Mouse (Mus musculus): ENCODE results near the gene Cyp27b1. TPM values are rescaled to one million over a fixed set of nuclear protein-coding genes. Genes with fewer than 3 reads are reported as not detected.

Gene Cyp27b1
- total RNA-seq, 2 experiments from 2014 or later = 1.0 to 1.1 TPM

- Histone ChIP-seq H3K27ac (peak overlapping the region; percentile 80), H3K4me3 (peak overlapping the region; percentile 35)
- peak in 1 of 2 experiments; percentile 25 for DNase-seq (ENCODE audit: low spot score in 2 of 2)
- peak; percentile 47 for TF ChIP-seq CTCF (conservative IDR thresholded peaks at IDR 0.05)
Measured at GRCm38 (mm10) chr10:127091507-127092396, 43.7 kb downstream of the Cyp27b1 start.

GRCm38 (mm10) chr10:127092742-127093141 is 44.7 kb downstream of the Cyp27b1 start:
- DNase-seq (ENCODE audit: low spot score in 2 of 2) = no peak
- no peak for TF ChIP-seq CTCF (conservative IDR thresholded peaks at IDR 0.05)
- no peak overlapping the region for H3K4me3 ChIP-seq
- H3K27ac ChIP-seq = 0 out of 2 replicates have a peak overlapping the region, but pooled peaks have one; percentile 76

- Histone ChIP-seq H3K4me3 (no peak overlapping the region), H3K27ac (peak overlapping the region; percentile 76)
- no peak for TF ChIP-seq CTCF (conservative IDR thresholded peaks at IDR 0.05)
- DNase-seq (ENCODE audit: low spot score in 2 of 2) = no peak
Measured at GRCm38 (mm10) chr10:127094382-127094802, 46.3 kb downstream of the Cyp27b1 start.

- Histone ChIP-seq H3K4me3 (no peak overlapping the region), H3K27ac (no peak overlapping the region)
- DNase-seq (ENCODE audit: low spot score in 2 of 2) = no peak
- TF ChIP-seq CTCF (conservative IDR thresholded peaks at IDR 0.05) = peak; percentile 44
Measured at GRCm38 (mm10) chr10:127098514-127098913, 50.5 kb downstream of the Cyp27b1 start.

GRCm38 (mm10) chr10:127099191-127099590 is 51.1 kb downstream of the Cyp27b1 start:
- DNase-seq (ENCODE audit: low spot score in 2 of 2) = no peak
- no peak for TF ChIP-seq CTCF (conservative IDR thresholded peaks at IDR 0.05)
- Histone ChIP-seq H3K4me3 (no peak overlapping the region), H3K27ac (no peak overlapping the region)

- no peak for DNase-seq (ENCODE audit: low spot score in 2 of 2)
- H3K4me3 ChIP-seq = no peak overlapping the region
- no peak for TF ChIP-seq CTCF (conservative IDR thresholded peaks at IDR 0.05)
- H3K27ac ChIP-seq = no peak overlapping the region
Measured at GRCm38 (mm10) chr10:127099868-127100267, 51.8 kb downstream of the Cyp27b1 start.

GRCm38 (mm10) chr10:127100414-127100813 is 52.4 kb downstream of the Cyp27b1 start:
- DNase-seq (ENCODE audit: low spot score in 2 of 2) = no peak
- no peak for TF ChIP-seq CTCF (conservative IDR thresholded peaks at IDR 0.05)
- no peak overlapping the region for H3K27ac ChIP-seq
- H3K4me3 ChIP-seq = no peak overlapping the region

- Histone ChIP-seq H3K4me3 (no peak overlapping the region), H3K27ac (no peak overlapping the region)
- no peak for TF ChIP-seq CTCF (conservative IDR thresholded peaks at IDR 0.05)
- no peak for DNase-seq (ENCODE audit: low spot score in 2 of 2)
Measured at GRCm38 (mm10) chr10:127101151-127101550, 53.1 kb downstream of the Cyp27b1 start.

Small RNA genes within 50 kb of the gene (microRNA-seq; reads per million reads assigned to microRNA genes)
- gene Mir546 = 0 reads per million in 2 experiments

Other genes with a start within 250 kb of the Cyp27b1 start
- 1 to 10 TPM; 9.0 to 10.0 TPM for gene Atp23, start 146.9 kb upstream of the Cyp27b1 start, total RNA-seq (2021)
- gene Ctdsp2, start 69.5 kb upstream of the Cyp27b1 start, total RNA-seq (2021) = 100 to 1,000 TPM; 106 to 116 TPM
- gene Avil, start 47.5 kb upstream of the Cyp27b1 start, total RNA-seq (2021) = under 1 TPM; 0.32 to 0.87 TPM
- 10 to 100 TPM; 29.7 to 30.1 TPM for gene Tsfm, start 17.4 kb upstream of the Cyp27b1 start, total RNA-seq (2021)
- 10 to 100 TPM; 12.7 to 14.0 TPM for gene Mettl1, start 6.8 kb upstream of the Cyp27b1 start, total RNA-seq (2021)
- under 1 TPM; 0.12 to 0.20 TPM for gene Eef1akmt3, start 6.7 kb upstream of the Cyp27b1 start, total RNA-seq (2021)
- gene March9, start 11.9 kb downstream of the Cyp27b1 start, total RNA-seq (2021) = 10 to 100 TPM; 19.8 TPM
- gene Cdk4, start 15.3 kb downstream of the Cyp27b1 start, total RNA-seq (2021) = 10 to 100 TPM; 84.6 to 94.8 TPM
- 10 to 100 TPM; 57.2 to 62.1 TPM for gene Tspan31, start 22.0 kb downstream of the Cyp27b1 start, total RNA-seq (2021)
- gene Agap2, start 27.0 kb downstream of the Cyp27b1 start, total RNA-seq (2021) = 100 to 1,000 TPM; 820 to 844 TPM
- 100 to 1,000 TPM; 100 to 102 TPM for gene Os9, start 72.9 kb downstream of the Cyp27b1 start, total RNA-seq (2021)
- gene B4galnt1, start 117.0 kb downstream of the Cyp27b1 start, total RNA-seq (2021) = 100 to 1,000 TPM; 116 to 123 TPM
- gene Slc26a10, start 132.4 kb downstream of the Cyp27b1 start, total RNA-seq (2021) = 10 to 100 TPM; 21.9 to 25.4 TPM
- 100 to 1,000 TPM; 395 to 408 TPM for gene Arhgef25, start 141.8 kb downstream of the Cyp27b1 start, total RNA-seq (2021)
- 100 to 1,000 TPM; 227 to 255 TPM for gene Dtx3, start 147.5 kb downstream of the Cyp27b1 start, total RNA-seq (2021)
- 10 to 100 TPM; 98.0 to 98.6 TPM for gene Pip4k2c, start 163.3 kb downstream of the Cyp27b1 start, total RNA-seq (2021)
- 100 to 1,000 TPM; 715 to 773 TPM for gene Kif5a, start 215.1 kb downstream of the Cyp27b1 start, total RNA-seq (2021)
- 100 to 1,000 TPM; 259 to 272 TPM for gene Dctn2, start 218.1 kb downstream of the Cyp27b1 start, total RNA-seq (2021)
- 10 to 100 TPM; 54.3 to 60.6 TPM for gene Mbd6, start 240.8 kb downstream of the Cyp27b1 start, total RNA-seq (2021)